Mouse (Mus musculus) ovary, postnatal 36 days (tissue): Measurements from ENCODE around the gene Anapc7.
"Not testable (repeated sequence)": the region's sequence is repeated elsewhere in the genome, so short reads cannot be mapped to it uniquely, and the experiment has no call there.

Experiments
- DNase-seq: peaks from one replicate; pipeline ENCODE4 v3.0.0; 2022; ENCODE audit warnings: low spot score, mixed read lengths

The Anapc7 gene

DNA sequence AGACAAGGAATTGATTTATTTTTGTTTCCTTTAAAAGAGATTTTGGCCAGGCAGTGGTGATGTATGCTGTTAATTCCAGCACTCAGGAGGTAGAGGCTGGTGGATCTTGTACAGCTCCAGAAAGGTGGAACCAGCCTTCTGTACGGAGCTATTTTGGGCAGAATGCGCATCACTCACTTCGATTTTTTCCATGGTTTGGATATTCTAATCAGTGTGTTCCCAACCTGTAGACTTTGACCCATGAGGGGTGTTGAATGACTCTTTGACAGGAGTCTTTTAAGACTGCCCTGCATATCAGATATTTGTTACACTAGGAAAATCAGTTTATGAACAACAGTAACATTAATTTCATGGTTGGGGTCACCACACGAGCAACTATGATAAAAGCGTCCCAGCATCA lies 29.8 kb downstream of the Anapc7 start:
- DNase-seq, result no peak

GRCm38 (mm10) chr5:122452194-122452593 lies 30.7 kb downstream of the Anapc7 start:
- no peak for DNase-seq

GRCm38 (mm10) chr5:122453188-122453587 lies 31.7 kb downstream of the Anapc7 start:
- DNase-seq, result no peak

DNA sequence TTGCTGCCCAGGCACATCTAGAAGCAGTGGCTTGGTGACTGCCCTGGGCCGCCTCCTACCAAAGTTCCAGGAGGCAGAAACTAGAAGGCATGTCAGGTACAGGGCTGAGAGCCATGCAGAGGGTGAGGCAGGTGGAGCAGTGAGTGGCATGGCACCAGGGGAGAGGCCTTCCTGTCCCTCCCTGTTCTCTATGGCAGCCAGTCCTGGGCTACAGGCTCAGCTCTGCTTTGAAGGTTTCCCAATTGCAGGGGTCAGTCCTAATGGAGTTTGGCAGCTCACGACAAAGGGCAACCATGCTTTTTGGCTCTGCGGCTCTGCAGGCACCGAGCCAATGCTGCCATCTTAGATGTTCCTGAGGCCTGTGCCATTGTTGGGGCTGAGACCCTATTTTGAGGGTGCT lies 32.9 kb downstream of the Anapc7 start:
- DNase-seq, result no peak

DNA sequence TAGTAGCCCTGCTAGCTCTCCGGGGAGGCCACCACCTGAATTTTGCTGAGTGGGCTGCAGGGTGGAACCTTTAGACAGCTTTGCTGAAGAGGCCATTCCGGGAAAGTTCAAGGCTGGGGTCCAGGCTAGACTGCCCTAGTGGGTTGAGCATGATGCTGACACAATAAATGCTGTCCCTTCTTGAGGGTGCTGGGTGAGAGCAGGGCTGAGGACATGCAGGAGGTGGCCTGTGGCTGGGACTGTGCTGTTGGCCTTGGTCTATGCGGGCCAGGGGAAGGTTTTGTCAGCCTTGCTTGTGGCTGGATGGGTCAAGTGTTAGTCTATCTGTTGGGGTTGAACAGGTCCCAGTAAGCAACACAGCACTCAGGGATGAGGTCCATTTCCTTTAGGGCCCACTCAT lies 33.4 kb downstream of the Anapc7 start:
- no peak for DNase-seq

DNA sequence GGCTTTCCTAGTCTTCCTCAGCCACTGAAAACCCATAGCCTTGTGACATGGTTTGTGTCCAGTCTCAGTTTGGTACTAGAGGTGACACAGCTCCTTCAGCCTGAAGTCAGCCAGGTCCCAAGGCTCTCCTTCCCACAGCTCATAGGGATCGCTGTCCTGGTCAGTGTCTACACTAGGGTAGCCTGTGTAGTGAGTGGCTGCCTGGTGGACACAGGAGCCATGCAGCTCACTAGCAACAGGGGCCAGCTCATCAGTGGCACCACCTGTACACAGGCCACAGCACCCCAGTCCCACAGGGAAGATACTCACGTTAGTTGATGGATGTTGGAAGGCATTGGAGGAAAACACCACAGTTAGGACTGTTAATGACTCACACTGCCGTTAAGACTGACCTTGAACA lies 34.1 kb downstream of the Anapc7 start:
- DNase-seq, result no peak

GRCm38 (mm10) chr5:122457054-122457453 lies 35.6 kb downstream of the Anapc7 start:
- DNase-seq, result not testable (repeated sequence)

- DNase-seq, result no peak
Measured at GRCm38 (mm10) chr5:122458066-122458465, 36.6 kb downstream of the Anapc7 start.

- DNase-seq, result no peak
Measured at GRCm38 (mm10) chr5:122459335-122459734, 37.8 kb downstream of the Anapc7 start.

DNA sequence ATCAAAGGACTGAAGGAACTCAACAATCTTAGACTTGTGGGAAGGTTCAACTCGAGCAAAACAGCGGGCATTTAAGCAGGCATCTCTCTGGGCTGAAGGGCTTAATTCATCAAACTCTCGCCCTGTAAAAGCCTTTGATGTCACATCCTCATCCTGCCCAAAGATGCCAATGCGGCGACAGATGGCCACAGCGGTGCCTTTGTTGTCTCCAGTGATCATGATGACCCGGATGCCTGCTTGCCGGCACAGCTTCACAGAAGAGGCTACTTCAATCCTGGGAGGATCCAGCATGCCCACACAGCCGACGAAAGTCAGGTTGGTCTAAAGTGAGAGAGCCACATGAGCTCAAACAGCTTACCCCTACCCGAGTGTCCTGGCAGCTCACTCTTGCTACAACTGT lies 39.2 kb downstream of the Anapc7 start:
- no peak for DNase-seq

- DNase-seq, result no peak
Measured at GRCm38 (mm10) chr5:122461431-122461830, 39.9 kb downstream of the Anapc7 start.

DNA sequence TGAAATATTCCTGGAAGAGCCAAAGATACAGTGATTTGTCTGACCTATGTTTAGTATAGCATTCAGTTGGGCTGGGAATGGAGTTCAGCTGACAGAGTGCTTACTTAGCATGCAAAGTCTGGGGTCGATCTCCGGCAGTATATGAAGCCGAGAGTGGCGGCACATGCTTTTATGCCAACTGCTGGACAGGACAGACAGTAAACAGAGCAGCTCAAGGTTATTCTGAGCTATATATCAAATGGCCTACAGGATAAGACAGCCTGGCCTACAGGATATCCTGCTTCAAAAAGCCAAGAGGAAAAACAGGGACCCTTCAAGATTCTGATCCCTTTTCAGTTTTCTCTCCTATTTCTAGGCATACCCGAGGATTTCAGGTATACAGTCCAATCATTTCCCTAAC lies 50.2 kb downstream of the Anapc7 start:
- no peak for DNase-seq

- no peak for DNase-seq
Measured at GRCm38 (mm10) chr5:122474643-122475363, 53.3 kb downstream of the Anapc7 start.

- DNase-seq, result no peak
Measured at GRCm38 (mm10) chr5:122476078-122476477, 54.6 kb downstream of the Anapc7 start.

DNA sequence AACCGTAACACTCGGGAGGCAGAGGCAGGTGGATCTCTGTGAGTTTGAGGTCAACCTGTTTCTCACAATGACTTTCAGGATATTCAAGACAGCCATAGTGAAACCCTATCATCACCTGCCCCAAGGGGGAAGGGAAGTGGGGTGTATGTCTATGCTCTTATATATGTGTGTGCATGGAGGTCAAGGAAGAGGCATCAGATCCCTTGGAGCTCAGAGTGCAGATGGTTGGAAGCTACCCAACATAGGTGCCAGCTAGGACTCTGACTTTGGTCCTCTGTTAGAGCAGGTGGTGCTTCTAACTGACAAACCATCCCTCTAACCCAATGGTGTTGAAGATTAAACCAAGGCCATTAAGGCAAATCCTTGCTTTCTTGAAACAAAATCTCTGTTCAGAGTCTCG lies 56.0 kb downstream of the Anapc7 start:
- no peak for DNase-seq

GRCm38 (mm10) chr5:122479131-122479530 lies 57.6 kb downstream of the Anapc7 start:
- DNase-seq, result no peak

DNA sequence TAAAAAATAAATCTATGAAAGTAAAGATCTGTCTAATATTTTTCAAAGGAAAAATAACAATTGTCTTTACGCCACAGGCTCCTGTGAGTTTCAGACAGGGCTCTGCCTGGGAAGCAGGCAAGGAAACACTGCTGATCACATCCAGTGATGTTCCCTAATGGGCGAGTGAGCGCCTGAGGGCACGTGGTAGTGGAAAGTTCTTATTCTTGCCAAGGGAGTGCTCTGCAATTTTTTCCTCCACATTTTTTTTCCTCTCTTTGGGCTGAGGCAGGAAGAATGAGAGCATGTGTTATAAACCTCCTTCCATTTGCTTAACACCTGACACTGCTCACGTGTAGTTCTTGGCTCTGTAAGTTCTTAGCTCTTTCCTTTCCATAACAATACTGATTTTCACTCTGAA lies 60.4 kb downstream of the Anapc7 start:
- no peak for DNase-seq

- no peak for DNase-seq
Measured at GRCm38 (mm10) chr5:122482733-122483391, 61.4 kb downstream of the Anapc7 start.

GRCm38 (mm10) chr5:122486243-122486642 lies 64.8 kb downstream of the Anapc7 start:
- not testable (repeated sequence) for DNase-seq

DNA sequence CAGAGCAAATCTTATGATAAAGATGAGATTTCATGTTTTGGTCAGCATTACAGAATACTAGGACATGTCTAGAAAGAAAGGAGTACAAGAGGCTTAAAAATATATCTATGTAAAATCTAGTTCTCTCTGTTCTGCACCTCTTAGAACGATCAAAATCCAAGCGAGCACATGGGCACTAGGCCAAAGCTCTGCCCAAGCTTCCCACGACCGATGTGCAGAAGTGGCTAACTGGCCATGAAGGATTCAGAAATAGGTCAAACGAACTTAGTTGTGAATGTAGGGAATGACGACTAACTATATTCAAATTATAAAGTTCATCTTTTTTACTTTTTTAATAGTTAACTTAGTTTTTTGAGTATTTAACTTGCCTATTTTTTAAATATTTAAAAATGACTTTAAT lies 66.3 kb downstream of the Anapc7 start:
- no peak for DNase-seq

- DNase-seq, result no peak
Measured at GRCm38 (mm10) chr5:122490148-122490547, 68.7 kb downstream of the Anapc7 start.

GRCm38 (mm10) chr5:122491385-122491784 lies 69.9 kb downstream of the Anapc7 start:
- no peak for DNase-seq

- no peak for DNase-seq
Measured at GRCm38 (mm10) chr5:122493035-122493434, 71.5 kb downstream of the Anapc7 start.

DNA sequence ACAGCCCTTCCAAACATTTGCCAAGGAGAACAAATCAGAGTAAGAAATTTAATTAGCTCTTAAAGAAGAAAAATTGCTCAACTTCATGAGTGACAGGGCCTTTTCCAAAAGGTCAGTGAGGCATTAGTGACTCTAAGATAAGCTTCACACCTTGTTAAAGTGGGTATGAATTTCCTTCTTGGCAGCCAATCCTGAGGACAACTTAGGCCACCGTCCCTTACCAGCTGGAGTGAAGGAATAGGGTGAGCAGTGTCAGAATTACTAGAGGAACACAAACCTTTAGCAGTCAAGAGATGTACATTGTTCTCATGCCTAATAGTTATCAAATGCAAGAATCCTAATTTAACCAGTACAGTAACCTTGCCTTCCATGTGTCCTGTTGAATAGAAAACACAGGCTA lies 73.0 kb downstream of the Anapc7 start:
- DNase-seq, result no peak
